Mouse (Mus musculus) adrenal gland, postnatal 36 days (tissue): ENCODE results near the gene Vmn1r120. TPM values are rescaled to one million over a fixed set of nuclear protein-coding genes. Genes with fewer than 3 reads are reported as not detected.
"Not testable (repeated sequence)": the region's sequence is repeated elsewhere in the genome, so short reads cannot be mapped to it uniquely, and the experiment has no call there.

ENCODE experiments used
- DNase-seq, 2 experiments: peaks; one replicate each; pipeline ENCODE4 v3.0.0; 2021; ENCODE audit warnings: mixed read lengths in 1 of 2
- long read RNA-seq, 2 experiments: library from polyadenylated mRNA; stranded (forward); transcript quantifications; one replicate each; pipeline ENCODE4 v2.0.0; 2021; ENCODE audit warnings: borderline sequencing depth in 2 of 2
- total RNA-seq, 2 experiments: library from RNA; stranded (reverse); gene quantifications; 2 replicates each; pipeline ENCODE4 v1.2.3; 2021

Gene Vmn1r120
- total RNA-seq: not detected
- long read RNA-seq, experiment 1: 0 reads
- long read RNA-seq, experiment 2: 0 reads

DNA sequence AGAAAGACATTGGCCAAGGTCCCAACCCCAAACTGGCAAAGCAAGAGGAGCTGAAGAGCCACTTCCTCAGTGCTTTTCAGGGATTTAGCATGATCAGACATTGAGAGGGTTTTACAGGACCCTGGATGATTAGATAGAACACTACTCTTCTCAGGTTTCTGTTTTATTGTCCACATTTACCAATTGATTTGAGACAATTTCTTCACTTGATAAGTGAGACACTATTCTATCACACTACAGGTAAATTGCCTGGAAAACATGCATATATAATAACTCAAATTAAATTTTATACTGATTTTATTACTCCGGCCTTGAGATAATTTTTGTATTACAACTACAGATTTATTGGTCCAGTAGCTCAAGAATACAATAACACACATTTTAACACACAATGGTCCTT, at the start of gene Vmn1r120:
TSS of gene Vmn1r120 (minus strand) at position 101 of the 400 bp plus-strand sequence.
- DNase-seq: not testable (repeated sequence)

DNA sequence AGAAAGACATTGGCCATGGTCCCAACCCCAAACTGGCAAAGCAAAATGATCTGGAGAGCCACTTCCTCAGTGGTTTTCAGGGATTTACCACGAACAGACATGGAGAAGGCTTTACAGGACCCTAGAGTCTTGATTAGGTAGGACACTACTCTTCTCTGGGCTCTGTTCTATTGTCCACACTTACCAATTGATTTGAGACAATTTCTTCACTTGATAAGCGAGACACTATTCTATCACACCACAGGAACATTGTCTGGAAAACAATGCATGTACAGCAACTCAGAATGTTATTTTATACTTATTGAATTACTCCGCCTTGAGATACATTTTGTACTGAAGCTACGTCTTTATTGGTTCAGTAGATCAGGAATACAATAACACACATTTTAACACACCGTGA, 44.8 kb upstream of the Vmn1r120 start, which contains the start of gene Vmn1r121:
TSS of gene Vmn1r121 (minus strand) at position 101 of the 400 bp plus-strand sequence.
- not testable (repeated sequence) for DNase-seq

DNA sequence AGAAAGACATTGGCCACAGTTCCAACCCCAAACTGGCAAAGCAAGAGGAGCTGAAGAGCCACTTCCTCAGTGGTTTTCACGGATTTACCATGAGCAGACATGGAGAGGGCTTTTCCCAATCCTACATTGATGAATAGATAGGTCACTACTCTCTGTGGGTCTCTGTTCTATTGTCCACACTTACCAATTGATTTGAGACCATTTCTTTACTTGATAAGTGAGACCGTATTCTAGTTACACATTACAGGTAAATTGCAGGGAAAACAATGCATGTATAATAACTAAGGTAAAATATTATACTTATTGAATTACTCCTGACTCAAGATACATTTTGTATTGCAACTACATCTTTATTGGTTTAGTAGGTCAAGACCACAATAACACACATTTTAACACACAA, 41.2 kb downstream of the Vmn1r120 start, which contains the start of gene Vmn1r119:
TSS of gene Vmn1r119 (minus strand) at position 101 of the 400 bp plus-strand sequence.
- DNase-seq: not testable (repeated sequence)

Other genes starting within 250 kb of the Vmn1r120 start
- not detected for gene Vmn1r114, start 241.6 kb downstream of the Vmn1r120 start, total RNA-seq
- gene Vmn1r115, start 208.8 kb downstream of the Vmn1r120 start, total RNA-seq: not detected
- gene Vmn1r116, start 181.5 kb downstream of the Vmn1r120 start, total RNA-seq: not detected
- not detected for gene Vmn1r117, start 169.7 kb downstream of the Vmn1r120 start, total RNA-seq
- gene Vmn1r118, start 141.4 kb downstream of the Vmn1r120 start, total RNA-seq: not detected
- not detected for gene Vmn1r119, start 41.3 kb downstream of the Vmn1r120 start, total RNA-seq
- not detected for gene Vmn1r121, start 44.7 kb upstream of the Vmn1r120 start, total RNA-seq
- not detected for gene Vmn1r122, start 80.3 kb upstream of the Vmn1r120 start, total RNA-seq
- not detected for gene Vmn1r123, start 108.4 kb upstream of the Vmn1r120 start, total RNA-seq
- gene Gm5157, start 136.6 kb upstream of the Vmn1r120 start, total RNA-seq: not detected
- gene Vmn1r124, start 206.8 kb upstream of the Vmn1r120 start, total RNA-seq: not detected
- gene Vmn1r125, start 218.4 kb upstream of the Vmn1r120 start, total RNA-seq: not detected
- not detected for gene Vmn1r126, start 247.7 kb upstream of the Vmn1r120 start, total RNA-seq